Mouse (Mus musculus) CH12.LX (cell line): ENCODE data around the gene Lyve1.

Experiments
- CHD2 ChIP-seq: IDR thresholded peaks from 2 replicates; pipeline ENCODE4 v1.6.1; 2011; ENCODE audit warnings: low read length, improper control_type of control experiment
- CTCF ChIP-seq, 2 experiments: IDR thresholded peaks in 1 of 2; conservative IDR thresholded peaks in 1 of 2; 2 replicates each; pipeline ENCODE4 v1.5.1; 2011 to 2012; ENCODE audit warnings: low read depth in 2 of 2, low read length in 2 of 2, improper control_type of control experiment in 1 of 2, inconsistent platforms in 1 of 2, mild to moderate bottlenecking in 1 of 2, moderate library complexity in 1 of 2
- ELF1 ChIP-seq: IDR thresholded peaks from 2 replicates; pipeline ENCODE4 v1.6.1; 2014; ENCODE audit warnings: low read depth, mild to moderate bottlenecking, inconsistent platforms, low read length, improper control_type of control experiment
- EP300 ChIP-seq: IDR thresholded peaks from 2 replicates; pipeline ENCODE4 v1.6.1; 2011; ENCODE audit warnings: low read length, improper control_type of control experiment
- MAX ChIP-seq: IDR thresholded peaks from 2 replicates; pipeline ENCODE4 v1.6.1; 2011; ENCODE audit warnings: low read length, improper control_type of control experiment
- NELFE ChIP-seq: IDR thresholded peaks from 2 replicates; pipeline ENCODE4 v1.6.1; 2011; ENCODE audit warnings: low read depth, low read length, improper control_type of control experiment
- POLR2A ChIP-seq: IDR thresholded peaks from 2 replicates; pipeline ENCODE4 v1.6.1; 2011; ENCODE audit warnings: low read depth, mild to moderate bottlenecking, improper control_type of control experiment, low read length
- POLR2AphosphoS2 ChIP-seq: IDR thresholded peaks from 2 replicates; pipeline ENCODE4 v1.6.1; 2011; ENCODE audit warnings: low read depth, low read length, improper control_type of control experiment
- SIN3A ChIP-seq: IDR thresholded peaks from 2 replicates; pipeline ENCODE4 v1.6.1; 2012; ENCODE audit warnings: low read length, improper control_type of control experiment, inconsistent platforms
- TBP ChIP-seq: conservative IDR thresholded peaks from 2 replicates; pipeline ENCODE4 v1.6.1; 2011; ENCODE audit warnings: low read depth, low read length, improper control_type of control experiment

DNA sequence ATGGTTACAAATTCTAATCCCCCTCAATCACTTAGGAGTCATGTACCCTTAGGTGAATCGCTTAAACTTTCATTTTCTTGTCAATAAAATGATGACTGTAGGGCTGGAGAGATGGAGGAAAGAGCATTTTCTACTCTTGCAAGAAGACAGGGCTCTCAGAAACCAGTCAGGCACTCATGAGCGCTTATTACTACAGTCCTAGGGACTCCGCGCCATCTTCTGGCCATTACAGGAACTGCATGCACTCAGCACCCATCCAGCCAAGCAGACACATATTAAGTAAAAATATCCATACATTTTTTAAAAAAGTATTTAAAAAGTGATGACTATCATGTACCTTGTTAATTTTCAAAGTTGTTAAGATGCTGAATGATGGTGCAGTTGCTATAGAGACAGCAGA, 62.0 kb downstream of the Lyve1 start:
- peak; percentile 97 for TF ChIP-seq CTCF (conservative IDR thresholded peaks at IDR 0.05 in 1 of 2, IDR thresholded peaks at IDR 0.05 in 1 of 2; ENCODE audit: low read depth in 2 of 2, low read length in 2 of 2)
- TF ChIP-seq MAX, result no peak
- no peak for TF ChIP-seq EP300
- no peak for TF ChIP-seq POLR2A
- no peak for TF ChIP-seq SIN3A
- no peak for TF ChIP-seq ELF1
- TF ChIP-seq NELFE, result no peak
- TF ChIP-seq TBP, result no peak
- TF ChIP-seq CHD2, result no peak
- no peak for TF ChIP-seq POLR2AphosphoS2
